Mouse (Mus musculus) spleen, adult 2 months (tissue): ENCODE measurements around the gene Ahcyl2.

Source experiments
- CTCF ChIP-seq: fragments of 200-500 bp; IDR thresholded peaks from 2 replicates; pipeline ENCODE4 v1.5.1; 2011; ENCODE audit warnings: mild to moderate bottlenecking, inconsistent platforms; ENCODE audit not compliant: insufficient read depth, insufficient read length, insufficient replicate concordance; ENCODE audit errors: extremely low read depth
- POLR2A ChIP-seq: fragments of 200-500 bp; IDR thresholded peaks from 2 replicates; pipeline ENCODE4 v1.6.1; 2011; ENCODE audit warnings: low read depth, low read length, inconsistent platforms

DNA sequence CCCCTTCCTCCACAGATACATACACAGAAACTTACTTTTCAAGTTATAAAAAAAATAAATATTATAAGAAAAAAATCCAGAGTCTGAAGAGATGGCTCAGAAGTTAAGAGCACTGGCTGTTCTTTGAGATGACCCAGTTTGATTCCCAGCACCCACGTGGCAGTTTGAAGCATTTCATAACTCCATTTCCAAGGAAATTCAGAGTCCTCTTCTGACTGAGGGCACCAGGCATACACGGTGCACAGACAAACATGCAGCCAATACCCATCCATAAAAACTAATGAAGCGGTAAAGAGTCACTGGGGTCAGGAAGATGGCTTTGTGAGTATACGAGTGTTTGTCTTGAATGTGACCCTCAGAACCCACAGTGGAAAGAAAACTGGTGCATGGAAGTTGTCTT, 52.5 kb downstream of the Ahcyl2 start:
- TF ChIP-seq CTCF, result no peak
- TF ChIP-seq POLR2A, result no peak
